Mouse (Mus musculus): ENCODE results near the gene Crebrf. TPM values are rescaled to one million over a fixed set of nuclear protein-coding genes. Genes with fewer than 3 reads are reported as not detected.

Gene Crebrf
- 10.3 and 14.4 TPM in 2 replicates for polyA plus RNA-seq (2021; fragmentation: Nextera tagmentation)
- long read RNA-seq, experiment 1, partial matches to known transcripts: 6 of 15 reads
- long read RNA-seq, experiment 1, other reads (novel, unspliced or antisense): 9 of 15 reads
- long read RNA-seq, experiment 2, partial matches to known transcripts: 9 of 34 reads
- long read RNA-seq, experiment 2, other reads (novel, unspliced or antisense): 24 of 34 reads

GRCm38 (mm10) chr17:26715271-26715758, at the start of gene Crebrf:
TSS of gene Crebrf (plus strand) at chr17:26715650.

GRCm38 (mm10) chr17:26780750-26781571, 65.5 kb downstream of the Crebrf start, which contains the start of gene Bnip1:
TSS of gene Bnip1 (plus strand) at chr17:26781066.

Other genes starting within 250 kb of the Crebrf start
- 93.1 and 109 TPM in 2 replicates for gene Ergic1, start 154.2 kb upstream of the Crebrf start, polyA plus RNA-seq (2021; fragmentation: Nextera tagmentation)
- gene Dusp1, start 153.5 kb upstream of the Crebrf start, polyA plus RNA-seq (2021; fragmentation: Nextera tagmentation): 34.6 and 42.2 TPM in 2 replicates
- 147 and 219 TPM in 2 replicates for gene Atp6v0e, start 52.4 kb upstream of the Crebrf start, polyA plus RNA-seq (2021; fragmentation: Nextera tagmentation)
- gene Bnip1, start 65.4 kb downstream of the Crebrf start, polyA plus RNA-seq (2021; fragmentation: Nextera tagmentation): 26.5 and 28.1 TPM in 2 replicates
- gene Nkx2-5, start 129.4 kb downstream of the Crebrf start, polyA plus RNA-seq (2021; fragmentation: Nextera tagmentation): not detected in 2 replicates
- gene Kifc5b, start 201.4 kb downstream of the Crebrf start, polyA plus RNA-seq (2021; fragmentation: Nextera tagmentation): 0.25 and 0.28 TPM in 2 replicates
- gene Phf1, start 217.4 kb downstream of the Crebrf start, polyA plus RNA-seq (2021; fragmentation: Nextera tagmentation): 9.8 and 13.9 TPM in 2 replicates
- 189 and 190 TPM in 2 replicates for gene Cuta, start 223.9 kb downstream of the Crebrf start, polyA plus RNA-seq (2021; fragmentation: Nextera tagmentation)
- gene Syngap1, start 225.6 kb downstream of the Crebrf start, polyA plus RNA-seq (2021; fragmentation: Nextera tagmentation): 8.3 and 18.8 TPM in 2 replicates

Measured in layer of hippocampus, adult 6 months (tissue).